Mouse (Mus musculus) spleen, adult 2 months (tissue): ENCODE measurements at regions not wholly inside any gene's neighbourhood (a gene's known extent, or its start where the extent isn't known, plus 50 kb on each side); places are given as distances from the start of the nearest gene placed in this dataset.

Source experiments
- DNase-seq, 2 experiments: peaks; one replicate each; pipeline versions ENCODE4 v3.0.0 to v3.0.0-alpha.2; 2012 to 2021; ENCODE audit warnings: low spot score in 2 of 2, low read depth in 1 of 2
- H3K27ac ChIP-seq: fragments of 200-500 bp; 2 replicates; pipeline ENCODE4 v1.5.1; 2012; ENCODE audit warnings: low read length, inconsistent platforms; ENCODE audit not compliant: insufficient read depth
- H3K27me3 ChIP-seq: fragments of 200-500 bp; 2 replicates; pipeline ENCODE4 v1.6.1; 2012; ENCODE audit warnings: mild to moderate bottlenecking, moderate library complexity, low read length, inconsistent platforms; ENCODE audit not compliant: control insufficient read depth, insufficient read depth
- H3K36me3 ChIP-seq: fragments of 200-500 bp; 2 replicates; pipeline ENCODE4 v1.6.1; 2012; ENCODE audit warnings: mild to moderate bottlenecking, low read length, inconsistent platforms; ENCODE audit not compliant: control insufficient read depth, insufficient read depth
- H3K4me1 ChIP-seq: fragments of 200-500 bp; 2 replicates; pipeline ENCODE4 v1.6.1; 2011; ENCODE audit warnings: inconsistent platforms; ENCODE audit not compliant: control insufficient read depth, insufficient read depth, insufficient read length
- H3K4me3 ChIP-seq: fragments of 200-500 bp; 2 replicates; pipeline ENCODE4 v1.5.1; 2011; ENCODE audit warnings: mild to moderate bottlenecking, inconsistent platforms; ENCODE audit not compliant: insufficient read depth, insufficient read length; ENCODE audit errors: extremely low read depth
- CTCF ChIP-seq: fragments of 200-500 bp; IDR thresholded peaks from 2 replicates; pipeline ENCODE4 v1.5.1; 2011; ENCODE audit warnings: mild to moderate bottlenecking, inconsistent platforms; ENCODE audit not compliant: insufficient read depth, insufficient read length, insufficient replicate concordance; ENCODE audit errors: extremely low read depth
- POLR2A ChIP-seq: fragments of 200-500 bp; IDR thresholded peaks from 2 replicates; pipeline ENCODE4 v1.6.1; 2011; ENCODE audit warnings: low read depth, low read length, inconsistent platforms
- WGBS: fragments of 180-500 bp; shearing (Covaris S2); methylation state at CpG from one replicate; pipeline ENCODE4 v1.1.7; 2018; 5-methylcytosine and 5-hydroxymethylcytosine counted together

- WGBS, result 44% methylated on average over 7 of the region's 7 CpGs
- H3K4me1 ChIP-seq, result no peaks in the 10 kb centered on the region
- DNase-seq, result no peak
- H3K4me3 ChIP-seq, result no peak overlapping the region
- no peak overlapping the region for H3K27ac ChIP-seq
- H3K27me3 ChIP-seq, result no peaks in the 10 kb centered on the region
- H3K36me3 ChIP-seq, result no peaks in the 10 kb centered on the region
- no peak for TF ChIP-seq POLR2A
- TF ChIP-seq CTCF, result no peak
These were observed 55.6 kb upstream of the Unc5a start for GRCm38 (mm10) chr13:54893651-54894050.

GRCm38 (mm10) chr13:54895981-54896380, 53.2 kb upstream of the Unc5a start:
- DNase-seq, result no peak
- TF ChIP-seq CTCF, result no peak
- TF ChIP-seq POLR2A, result no peak
- no peaks in the 10 kb centered on the region for H3K4me1 ChIP-seq
- H3K36me3 ChIP-seq, result no peaks in the 10 kb centered on the region
- H3K27ac ChIP-seq, result no peak overlapping the region
- H3K4me3 ChIP-seq, result no peak overlapping the region
- WGBS, result 86% methylated on average over 5 of the region's 5 CpGs
- no peaks in the 10 kb centered on the region for H3K27me3 ChIP-seq
